Mouse (Mus musculus) bone marrow, adult 2 months (tissue): ENCODE data around the gene Ptprt. TPM values are rescaled to one million over a fixed set of nuclear protein-coding genes. Genes with fewer than 3 reads are reported as not detected.

ENCODE experiments used
- H3K27ac ChIP-seq: fragments of 200-500 bp; 2 replicates; pipeline ENCODE4 v1.5.1; 2012; ENCODE audit warnings: low read depth, mild to moderate bottlenecking, control low read depth, inconsistent platforms, low read length; ENCODE audit not compliant: control insufficient read depth, poor library complexity, insufficient read depth
- H3K4me1 ChIP-seq: fragments of 200-500 bp; 2 replicates; pipeline ENCODE4 v1.6.1; 2011; ENCODE audit warnings: low read length; ENCODE audit not compliant: control insufficient read depth, insufficient read depth
- H3K4me3 ChIP-seq: fragments of 200-500 bp; replicated peaks from 2 replicates; pipeline ENCODE3; 2011; ENCODE audit warnings: mild to moderate bottlenecking, low read depth, low read length, control low read depth; ENCODE audit not compliant: control insufficient read depth
- CTCF ChIP-seq: fragments of 200-500 bp; IDR thresholded peaks from 2 replicates; pipeline ENCODE4 v1.5.1; 2011; ENCODE audit warnings: low read length, control low read depth; ENCODE audit not compliant: control insufficient read depth, insufficient read depth
- POLR2A ChIP-seq: fragments of 200-500 bp; IDR thresholded peaks from 2 replicates; pipeline ENCODE4 v1.6.1; 2011; ENCODE audit warnings: low read depth, mild to moderate bottlenecking, control low read depth, low read length, borderline replicate concordance; ENCODE audit not compliant: control insufficient read depth
- WGBS: fragments of 180-500 bp; shearing (Covaris S2); methylation state at CpG from one replicate; pipeline ENCODE4 v1.1.7; 2018; 5-methylcytosine and 5-hydroxymethylcytosine counted together
- polyA plus RNA-seq: library from polyadenylated mRNA; stranded (reverse); fragments of >200 nt; gene quantifications from 2 replicates; pipeline ENCODE4 v1.2.4, GENCODE M21; 2011; ENCODE audit warnings: low replicate concordance; ENCODE audit not compliant: missing spikeins, insufficient read depth, insufficient read length

Ptprt gene
- polyA plus RNA-seq, 1 experiment, result not detected

DNA sequence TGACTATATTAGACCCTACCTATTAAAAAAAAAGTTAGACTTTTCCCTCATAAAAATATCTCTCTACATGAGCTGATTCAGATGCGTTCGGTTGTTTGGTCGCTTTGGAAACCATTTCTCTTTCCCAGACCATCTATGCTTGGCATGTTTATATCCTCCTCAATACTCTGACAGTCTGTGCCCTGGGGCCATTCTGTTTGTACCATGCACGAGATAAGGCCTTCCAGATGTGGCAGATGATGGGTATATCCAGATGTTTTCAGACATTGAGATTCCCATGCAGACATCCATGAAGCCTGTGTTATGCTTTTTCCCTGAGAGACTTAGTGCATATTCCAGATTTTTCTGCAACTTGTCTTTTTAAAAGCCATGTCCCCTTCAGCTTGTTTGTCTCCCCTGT lies 1052.5 kb downstream of the Ptprt start:
- 76% methylated on average over 4 of the region's 4 CpGs for WGBS
- H3K4me3 ChIP-seq, result no peak overlapping the region
- no peak overlapping the region for H3K27ac ChIP-seq
- TF ChIP-seq CTCF (no peak), POLR2A (no peak)
- no peaks in the 10 kb centered on the region for H3K4me1 ChIP-seq

DNA sequence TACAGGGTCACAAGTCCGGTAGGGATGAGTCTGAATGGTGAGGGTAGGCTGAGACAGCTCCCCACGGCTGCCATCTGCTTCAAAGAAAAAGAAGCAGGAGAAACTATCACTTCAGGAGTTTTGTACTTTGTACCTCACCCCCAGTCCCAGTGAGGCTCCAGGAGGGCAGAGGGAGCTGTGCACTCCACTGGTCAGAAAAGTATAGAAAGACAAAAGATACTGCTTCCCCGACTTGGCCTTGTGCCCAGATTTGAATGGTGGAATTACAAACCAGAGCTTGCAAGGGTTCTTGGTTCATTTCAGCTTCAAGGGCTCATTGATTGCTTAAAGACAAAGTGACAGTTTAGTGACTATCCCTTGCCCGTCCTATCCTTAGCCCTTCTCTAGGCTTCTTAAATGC lies 1053.6 kb downstream of the Ptprt start:
- Histone ChIP-seq H3K27ac (no peak overlapping the region), H3K4me3 (no peak overlapping the region), H3K4me1 (no peaks in the 10 kb centered on the region)
- 67% methylated on average over 4 of the region's 4 CpGs for WGBS
- TF ChIP-seq POLR2A, result no peak
- no peak for TF ChIP-seq CTCF

DNA sequence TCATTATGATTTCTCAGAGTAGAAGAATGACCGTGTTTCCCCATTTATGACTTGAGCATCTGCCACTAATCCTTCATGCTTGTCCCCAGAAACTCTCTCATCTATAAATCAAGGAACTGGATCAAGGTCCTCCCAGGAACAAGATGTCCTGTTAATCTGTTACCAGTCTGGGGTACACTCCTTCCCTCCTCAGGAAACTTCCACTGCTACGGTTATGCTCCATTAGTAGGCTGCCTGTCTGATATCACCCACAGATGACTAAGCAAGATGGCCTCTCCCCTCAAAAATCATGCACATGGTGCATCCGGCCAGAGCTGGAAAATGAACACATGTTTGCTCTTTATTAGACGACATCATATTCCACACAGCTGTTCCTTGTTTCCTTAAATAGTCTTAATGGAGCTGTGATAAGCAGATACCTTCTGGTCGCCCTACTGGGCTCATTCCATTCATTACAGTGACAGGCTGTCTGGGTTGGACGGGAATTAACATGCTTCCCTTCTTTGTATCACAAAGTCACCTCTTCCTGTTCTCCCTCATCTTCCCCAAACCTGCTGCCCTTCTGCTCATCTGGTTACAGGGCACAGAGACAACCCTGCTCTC lies 1060.6 kb downstream of the Ptprt start:
- Histone ChIP-seq H3K4me1 (no peaks in the 10 kb centered on the region), H3K4me3 (no peak overlapping the region), H3K27ac (no peak overlapping the region)
- WGBS, result 52% methylated on average over 6 of the region's 6 CpGs
- TF ChIP-seq POLR2A, result no peak
- no peak for TF ChIP-seq CTCF

DNA sequence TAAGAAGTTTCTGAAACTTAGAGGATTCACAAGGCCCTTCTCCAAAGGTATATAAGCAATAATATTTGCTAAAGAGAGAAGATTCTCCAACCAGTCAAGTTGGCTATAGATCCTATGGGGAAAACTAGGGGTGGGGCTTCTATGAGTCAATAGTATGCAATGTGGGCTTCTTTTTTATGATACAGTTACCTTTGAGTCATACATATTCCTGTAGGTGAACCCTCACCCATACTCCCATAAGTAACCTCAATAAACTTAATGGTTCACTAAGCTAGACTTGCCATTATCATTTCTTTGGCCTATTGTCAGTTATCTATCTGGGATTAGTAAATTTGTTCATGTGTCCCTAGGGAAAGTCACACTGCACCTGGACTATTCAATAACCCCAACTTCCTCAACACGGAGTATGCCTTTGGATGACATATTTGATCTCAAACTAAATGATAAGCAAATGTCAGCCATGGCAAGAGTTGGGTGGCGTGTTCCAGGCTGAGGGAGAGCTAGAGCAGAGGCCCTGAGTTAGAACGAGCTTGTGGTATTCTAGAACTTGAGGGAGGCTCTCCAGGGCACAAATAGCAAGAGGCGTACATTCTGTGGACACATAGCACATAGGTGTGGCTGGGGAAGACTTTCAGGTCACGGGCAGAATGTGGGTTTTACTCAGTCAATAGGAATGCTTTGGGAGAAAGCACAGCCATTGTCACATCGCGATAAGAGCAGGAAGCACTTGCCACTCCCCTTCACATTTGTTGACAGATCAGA lies 1067.4 kb downstream of the Ptprt start:
- Histone ChIP-seq H3K4me1 (no peaks in the 10 kb centered on the region), H3K4me3 (no peak overlapping the region), H3K27ac (no peak overlapping the region)
- WGBS, result 76% methylated on average over 7 of the region's 7 CpGs
- TF ChIP-seq POLR2A (no peak), CTCF (no peak)

DNA sequence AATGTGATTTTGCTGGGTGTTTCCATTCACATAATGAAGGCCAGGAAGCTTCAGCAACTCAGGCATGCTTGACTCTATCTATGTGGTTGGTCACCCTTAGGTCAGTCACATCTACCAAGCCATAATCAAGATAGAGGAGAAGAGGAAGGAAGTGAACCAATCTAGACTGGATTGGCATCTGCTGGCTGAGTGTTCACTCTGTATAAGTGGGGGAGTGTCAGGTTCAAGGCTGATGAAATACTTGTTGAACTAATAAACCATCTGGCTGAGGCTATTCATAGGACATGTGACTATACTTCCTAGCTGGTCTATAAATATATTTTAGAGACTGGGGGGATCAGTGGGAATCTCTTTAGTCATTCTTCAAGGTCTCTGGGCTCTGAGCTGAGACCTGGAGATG lies 1086.5 kb downstream of the Ptprt start:
- no peak overlapping the region for H3K27ac ChIP-seq
- no peak for TF ChIP-seq CTCF
- no peak for TF ChIP-seq POLR2A
- no peaks in the 10 kb centered on the region for H3K4me1 ChIP-seq
- H3K4me3 ChIP-seq, result no peak overlapping the region

DNA sequence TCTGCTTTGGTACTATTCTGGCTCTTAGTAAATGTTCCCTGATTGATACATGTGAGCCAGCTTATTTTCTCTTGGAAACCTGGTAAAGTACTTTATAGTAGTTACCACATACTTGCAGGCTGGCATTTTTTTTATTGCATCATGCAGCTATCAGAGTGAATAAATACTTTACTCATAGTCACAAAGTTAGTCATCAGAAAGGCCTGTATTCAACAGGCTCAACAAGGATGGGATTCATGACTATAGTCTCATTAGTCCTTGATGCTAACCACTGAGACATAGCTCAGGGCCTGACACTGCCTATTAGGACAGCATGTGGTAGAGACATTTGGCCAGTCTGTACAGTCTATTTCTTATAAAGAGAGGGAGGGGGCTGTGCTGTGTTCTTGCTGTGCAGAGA lies 1088.7 kb downstream of the Ptprt start:
- no peak overlapping the region for H3K27ac ChIP-seq
- no peak for TF ChIP-seq POLR2A
- TF ChIP-seq CTCF, result no peak
- H3K4me1 ChIP-seq, result no peaks in the 10 kb centered on the region
- no peak overlapping the region for H3K4me3 ChIP-seq

DNA sequence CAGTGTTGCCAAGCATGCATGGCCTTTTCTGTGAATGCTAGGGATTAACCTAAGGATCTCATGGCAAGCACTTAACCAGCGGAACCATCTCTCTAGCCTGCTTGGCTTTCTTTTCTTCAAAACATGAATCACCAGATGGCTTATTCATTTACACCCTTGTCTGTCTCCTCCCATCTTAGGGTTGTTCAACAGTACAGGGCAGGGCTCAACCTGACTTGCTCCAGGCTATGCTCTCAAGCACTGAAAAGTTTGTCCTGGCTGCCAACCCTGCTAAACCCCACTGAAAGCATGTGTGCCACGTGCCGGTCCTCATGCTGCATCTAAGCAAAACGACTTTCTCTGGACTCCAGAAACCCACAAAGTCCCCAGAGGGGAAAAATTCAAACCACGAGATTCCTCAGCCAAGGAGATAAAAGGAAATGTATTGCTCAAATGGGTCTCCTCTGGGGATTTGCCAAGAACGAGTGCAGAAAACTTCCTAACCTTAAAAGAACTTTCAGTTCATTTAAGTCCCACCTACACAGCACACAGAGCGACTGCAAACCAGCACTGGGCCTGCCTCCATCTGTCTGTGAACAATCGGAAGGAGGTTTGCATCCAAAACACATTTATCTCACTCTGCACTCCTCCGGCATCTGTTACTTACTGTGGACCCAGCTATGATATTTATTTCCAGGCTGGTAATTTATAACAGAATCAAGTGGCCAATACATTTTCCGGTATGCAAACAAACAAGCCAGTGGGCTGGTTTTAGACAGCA lies 1090.5 kb downstream of the Ptprt start:
- Histone ChIP-seq H3K27ac (no peak overlapping the region), H3K4me1 (no peaks in the 10 kb centered on the region), H3K4me3 (no peak overlapping the region)
- 65% methylated on average over 10 of the region's 10 CpGs for WGBS
- TF ChIP-seq POLR2A (no peak), CTCF (no peak)

DNA sequence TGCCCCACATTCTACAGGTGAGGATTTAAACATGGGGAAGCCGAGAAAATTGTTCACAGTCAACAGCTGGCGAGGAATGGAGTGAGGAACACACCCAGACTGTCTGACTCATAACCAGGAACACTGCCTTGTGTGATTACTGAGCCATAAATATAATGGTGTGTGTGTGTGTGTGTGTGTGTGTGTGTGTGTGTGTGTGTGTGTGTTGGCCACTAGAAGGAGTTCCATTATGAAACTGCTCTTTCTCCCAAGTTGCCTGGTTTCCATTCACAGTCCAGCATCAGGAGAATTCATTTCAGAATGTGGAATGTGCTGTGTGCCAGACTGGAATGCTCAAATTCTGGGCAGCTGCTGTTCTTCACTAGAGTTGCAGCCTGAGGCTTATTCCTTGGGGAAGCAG lies 1099.4 kb downstream of the Ptprt start:
- Histone ChIP-seq H3K4me1 (no peaks in the 10 kb centered on the region), H3K27ac (no peak overlapping the region), H3K4me3 (no peak overlapping the region)
- WGBS, result 62% methylated on average over 2 of the region's 2 CpGs
- no peak for TF ChIP-seq POLR2A
- TF ChIP-seq CTCF, result no peak

DNA sequence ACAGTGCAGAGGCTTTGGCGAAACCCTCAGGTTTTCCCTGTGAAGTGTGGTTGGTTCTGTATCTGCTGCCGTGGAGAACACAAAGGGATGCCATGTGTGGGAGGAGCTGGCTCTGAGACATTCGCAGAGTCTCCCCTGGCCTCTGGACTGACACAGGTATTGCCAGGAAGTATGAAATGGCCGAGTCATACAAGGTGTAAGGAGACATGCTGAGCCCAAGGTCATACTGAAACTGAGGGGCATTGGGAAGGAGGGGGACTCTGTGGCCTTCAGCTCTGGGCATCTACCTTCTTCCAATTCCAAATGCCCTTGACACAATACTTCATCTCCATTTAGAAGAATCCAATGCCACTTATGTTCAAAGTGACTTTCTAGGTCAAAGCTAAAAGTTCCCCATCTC lies 1103.1 kb downstream of the Ptprt start:
- TF ChIP-seq CTCF, result no peak
- H3K4me3 ChIP-seq, result no peak overlapping the region
- H3K27ac ChIP-seq, result no peak overlapping the region
- no peaks in the 10 kb centered on the region for H3K4me1 ChIP-seq
- 59% methylated on average over 4 of the region's 4 CpGs for WGBS
